Comparison of ENCODE assay signal across 14 mouse cellular contexts in the genomic region with DNA sequence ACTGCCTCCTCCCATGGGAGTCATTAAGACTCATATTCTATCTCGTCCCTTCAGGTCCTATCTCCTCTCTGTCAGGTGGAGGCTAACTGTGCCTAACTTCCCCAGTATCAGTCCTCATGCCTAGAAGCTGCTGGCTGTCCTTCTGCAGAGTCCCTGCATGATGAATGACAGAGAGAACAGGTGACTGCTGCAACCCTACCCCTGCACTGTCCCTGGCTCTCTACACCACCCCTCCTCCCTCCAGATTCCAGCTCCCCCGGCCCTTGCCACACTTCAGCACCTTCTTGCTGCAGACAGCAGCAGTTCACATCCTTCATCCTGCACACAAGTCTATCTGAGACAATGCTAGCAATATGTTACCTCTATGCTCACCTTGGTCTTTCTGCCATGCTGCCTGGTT.
"Had no signal": no experiment of that assay in that cellular context is flagged by ENCODE, and none has a peak within 500 bp of the region (broad histone marks: within the 10 kb centered on the region; RNA-seq: fewer than 3 reads in every experiment).

No protein-coding gene starts in this region.

- H3K9me3 ChIP-seq: kidney, embryonic 15.5 days; liver, embryonic 13.5 days had no signal

- H3K4me3 ChIP-seq: kidney, embryonic 15.5 days; liver, embryonic 13.5 days; midbrain, embryonic 10.5 days; midbrain, embryonic 13.5 days had no signal

- H3K27ac ChIP-seq: kidney, embryonic 15.5 days; liver, embryonic 13.5 days; macrophage; midbrain, embryonic 10.5 days; midbrain, embryonic 13.5 days; stomach, postnatal 0 days had no signal

- DNase-seq: kidney, adult 11 months; kidney, adult 8-10 months; kidney, postnatal 10 days; kidney, postnatal 36 days; layer of hippocampus, postnatal 36 days; left cerebral cortex, postnatal 4 days; liver, embryonic 13.5 days; lung, adult 2 months; thymus, postnatal 25 days had no signal

- H3K36me3 ChIP-seq: kidney, embryonic 15.5 days had no signal

- H3K27me3 ChIP-seq: kidney, embryonic 15.5 days; liver, embryonic 13.5 days; midbrain, embryonic 13.5 days had no signal

- H3K4me1 ChIP-seq: kidney, embryonic 15.5 days; liver, embryonic 13.5 days; midbrain, embryonic 10.5 days; midbrain, embryonic 13.5 days had no signal

- H3K9ac ChIP-seq: kidney, embryonic 15.5 days; liver, embryonic 13.5 days; midbrain, embryonic 13.5 days had no signal
